Mouse (Mus musculus): Measurements from ENCODE around the gene Celf2. TPM values are rescaled to one million over a fixed set of nuclear protein-coding genes. Genes with fewer than 3 reads are reported as not detected.
A peak's percentile ranks its signal among the peaks of the same experiment; 100 is the strongest.

Celf2 gene
- total and polyA plus RNA-seq, 2 experiments from 2014 or later = 185 to 205 TPM

- H3K4me2 ChIP-seq (ENCODE audit: low read depth) = no peak overlapping the region
- H3K4me3 ChIP-seq (ENCODE audit: low read depth, low read length) = no peak overlapping the region
- H3K9ac ChIP-seq = no peak overlapping the region
- H3K36me3 ChIP-seq (ENCODE audit: insufficient read depth) = peaks cover 21% of the 10 kb centered on the region
- peak overlapping the region; percentile 21; the same call in 1 of the 2 replicates for H3K27ac ChIP-seq (ENCODE audit: low read depth, low read length)
- TF ChIP-seq CTCF (IDR thresholded peaks at IDR 0.05; ENCODE audit: low read depth) = no peak
- no peaks in the 10 kb centered on the region; the same call in 1 of the 2 replicates for H3K4me1 ChIP-seq (ENCODE audit: insufficient read depth)
- ATAC-seq (no peak), DNase-seq (no peak)
- no peaks in the 10 kb centered on the region for H3K9me3 ChIP-seq (ENCODE audit: low read length)
- 89% methylated on average over 5 of the region's 5 CpGs for WGBS
- H3K27me3 ChIP-seq (ENCODE audit: insufficient read depth, low read length) = no peaks in the 10 kb centered on the region
These were observed 965.7 kb downstream of the Celf2 start for GRCm38 (mm10) chr2:6543650-6544049.

GRCm38 (mm10) chr2:6542556-6543180, 966.7 kb downstream of the Celf2 start:
- Histone ChIP-seq H3K36me3 (ENCODE audit: insufficient read depth) (peaks cover 14% of the 10 kb centered on the region), H3K27me3 (ENCODE audit: insufficient read depth, low read length) (no peaks in the 10 kb centered on the region), H3K4me1 (ENCODE audit: insufficient read depth) (no peaks in the 10 kb centered on the region; the same call in 1 of the 2 replicates), H3K4me2 (ENCODE audit: low read depth) (no peak overlapping the region), H3K9ac (no peak overlapping the region), H3K4me3 (ENCODE audit: low read depth, low read length) (no peak overlapping the region), H3K9me3 (ENCODE audit: low read length) (no peaks in the 10 kb centered on the region), H3K27ac (ENCODE audit: low read depth, low read length) (no peak overlapping the region)
- no peak for DNase-seq
- ATAC-seq = no peak
- TF ChIP-seq CTCF (IDR thresholded peaks at IDR 0.05; ENCODE audit: low read depth) = no peak
- 88% methylated on average over 12 of the region's 12 CpGs for WGBS

- Histone ChIP-seq H3K9me3 (ENCODE audit: low read length) (no peaks in the 10 kb centered on the region), H3K36me3 (ENCODE audit: insufficient read depth) (peaks cover 14% of the 10 kb centered on the region), H3K4me3 (ENCODE audit: low read depth, low read length) (no peak overlapping the region), H3K4me2 (ENCODE audit: low read depth) (no peak overlapping the region), H3K9ac (no peak overlapping the region), H3K27ac (ENCODE audit: low read depth, low read length) (peak overlapping the region; percentile 47), H3K4me1 (ENCODE audit: insufficient read depth) (no peaks in the 10 kb centered on the region; the same call in 1 of the 2 replicates), H3K27me3 (ENCODE audit: insufficient read depth, low read length) (no peaks in the 10 kb centered on the region)
- WGBS = 99% methylated on average over 4 of the region's 6 CpGs
- ATAC-seq = no peak
- DNase-seq = no peak
- no peak for TF ChIP-seq CTCF (IDR thresholded peaks at IDR 0.05; ENCODE audit: low read depth)
These were observed 968.5 kb downstream of the Celf2 start for GRCm38 (mm10) chr2:6540825-6541224.

GRCm38 (mm10) chr2:6540092-6540491, 969.3 kb downstream of the Celf2 start:
- WGBS = 58% methylated on average over 11 of the region's 11 CpGs
- ATAC-seq = peak; percentile 32
- peak overlapping the region; percentile 47; the same call in 1 of the 2 replicates for H3K27ac ChIP-seq (ENCODE audit: low read depth, low read length)

GRCm38 (mm10) chr2:6538500-6538899, 970.9 kb downstream of the Celf2 start:
- 72% methylated on average over 2 of the region's 2 CpGs for WGBS
- Histone ChIP-seq H3K4me3 (ENCODE audit: low read depth, low read length) (no peak overlapping the region), H3K9ac (no peak overlapping the region), H3K36me3 (ENCODE audit: insufficient read depth) (peaks cover 14% of the 10 kb centered on the region), H3K27me3 (ENCODE audit: insufficient read depth, low read length) (no peaks in the 10 kb centered on the region), H3K9me3 (ENCODE audit: low read length) (no peaks in the 10 kb centered on the region), H3K4me2 (ENCODE audit: low read depth) (no peak overlapping the region), H3K27ac (ENCODE audit: low read depth, low read length) (peak overlapping the region; percentile 35; the same call in 1 of the 2 replicates), H3K4me1 (ENCODE audit: insufficient read depth) (no peaks in the 10 kb centered on the region)
- no peak for DNase-seq
- no peak for TF ChIP-seq CTCF (IDR thresholded peaks at IDR 0.05; ENCODE audit: low read depth)
- peak; percentile 7; the same call in 1 of the 2 replicates for ATAC-seq

More at GRCm38 (mm10) chr2:6540092-6540491, 969.3 kb downstream of the Celf2 start:
- peaks cover 14% of the 10 kb centered on the region for H3K36me3 ChIP-seq (ENCODE audit: insufficient read depth)
- H3K9me3 ChIP-seq (ENCODE audit: low read length) = no peaks in the 10 kb centered on the region
- H3K4me2 ChIP-seq (ENCODE audit: low read depth) = no peak overlapping the region
- no peak for TF ChIP-seq CTCF (IDR thresholded peaks at IDR 0.05; ENCODE audit: low read depth)
- no peak for DNase-seq
- no peaks in the 10 kb centered on the region for H3K27me3 ChIP-seq (ENCODE audit: insufficient read depth, low read length)
- no peak overlapping the region for H3K4me3 ChIP-seq (ENCODE audit: low read depth, low read length)
- H3K9ac ChIP-seq = no peak overlapping the region
- no peaks in the 10 kb centered on the region; the same call in 1 of the 2 replicates for H3K4me1 ChIP-seq (ENCODE audit: insufficient read depth)

- peak; percentile 21; the same call in 1 of the 2 replicates for ATAC-seq
These were observed 971.3 kb downstream of the Celf2 start for GRCm38 (mm10) chr2:6538031-6538430.

GRCm38 (mm10) chr2:6537326-6537725, 972.0 kb downstream of the Celf2 start:
- H3K4me3 ChIP-seq (ENCODE audit: low read depth, low read length) = no peak overlapping the region
- DNase-seq (no peak), ATAC-seq (peak; percentile 45)
- H3K4me1 ChIP-seq (ENCODE audit: insufficient read depth) = no peaks in the 10 kb centered on the region
- WGBS = 59% methylated on average over 3 of the region's 3 CpGs
- H3K9ac ChIP-seq = no peak overlapping the region
- no peaks in the 10 kb centered on the region for H3K27me3 ChIP-seq (ENCODE audit: insufficient read depth, low read length)
- H3K36me3 ChIP-seq (ENCODE audit: insufficient read depth) = peaks cover 10% of the 10 kb centered on the region
- H3K4me2 ChIP-seq (ENCODE audit: low read depth) = no peak overlapping the region
- no peak for TF ChIP-seq CTCF (IDR thresholded peaks at IDR 0.05; ENCODE audit: low read depth)
- H3K27ac ChIP-seq (ENCODE audit: low read depth, low read length) = peak overlapping the region; percentile 30; the same call in 1 of the 2 replicates
- no peaks in the 10 kb centered on the region for H3K9me3 ChIP-seq (ENCODE audit: low read length)

More at GRCm38 (mm10) chr2:6538031-6538430, 971.3 kb downstream of the Celf2 start:
- no peak overlapping the region for H3K4me2 ChIP-seq (ENCODE audit: low read depth)
- H3K4me3 ChIP-seq (ENCODE audit: low read depth, low read length) = no peak overlapping the region
- H3K9me3 ChIP-seq (ENCODE audit: low read length) = no peaks in the 10 kb centered on the region
- DNase-seq = no peak
- peaks cover 13% of the 10 kb centered on the region for H3K36me3 ChIP-seq (ENCODE audit: insufficient read depth)
- H3K4me1 ChIP-seq (ENCODE audit: insufficient read depth) = no peaks in the 10 kb centered on the region
- H3K9ac ChIP-seq = no peak overlapping the region
- H3K27me3 ChIP-seq (ENCODE audit: insufficient read depth, low read length) = no peaks in the 10 kb centered on the region
- no peak for TF ChIP-seq CTCF (IDR thresholded peaks at IDR 0.05; ENCODE audit: low read depth)
- H3K27ac ChIP-seq (ENCODE audit: low read depth, low read length) = peak overlapping the region; percentile 57
